Mouse (Mus musculus) T-helper 2 cell (primary cell): Measurements from ENCODE around the gene Gm11273.
"Not testable (repeated sequence)": the region's sequence is repeated elsewhere in the genome, so short reads cannot be mapped to it uniquely, and the experiment has no call there.

ENCODE experiments used
- in situ Hi-C: fragments of 300-600 bp; cut with MboI, MseI; formaldehyde crosslinking; loops from one replicate; pipeline ENCODE4 v1.15.1; 2025; ENCODE audit warnings: high pct_unique_total_duplicates

Gene Gm11273

GRCm38 (mm10) chr13:21501182-21501581 lies at the start of gene Gm11273:
Gene Gm11273 (minus strand): TSS chr13:21501418.
- in situ Hi-C loops = not testable (repeated sequence)

GRCm38 (mm10) chr13:21550416-21551110 lies 49.3 kb upstream of the Gm11273 start:
- in situ Hi-C loops = no loop called here

- in situ Hi-C loops = no loop called here
Measured at GRCm38 (mm10) chr13:21549487-21549886, 48.3 kb upstream of the Gm11273 start.

GRCm38 (mm10) chr13:21542708-21543107 lies 41.5 kb upstream of the Gm11273 start, which contains the start of gene Olfr1366:
Gene Olfr1366 (minus strand): TSS chr13:21542808.
- in situ Hi-C loops = no loop called here

- in situ Hi-C loops = no loop called here
Measured at GRCm38 (mm10) chr13:21530781-21531201, 29.6 kb upstream of the Gm11273 start, which contains the start of gene Zkscan8. Gene Zkscan8 (minus strand): TSS chr13:21531120.

GRCm38 (mm10) chr13:21530136-21530535 lies 28.9 kb upstream of the Gm11273 start:
- in situ Hi-C loops = no loop called here

- in situ Hi-C loops = no loop called here
Measured at GRCm38 (mm10) chr13:21506221-21506649, 5.0 kb upstream of the Gm11273 start.

- in situ Hi-C loops = no loop called here
Measured at GRCm38 (mm10) chr13:21502296-21502695, 1.1 kb upstream of the Gm11273 start.

- in situ Hi-C loops = no loop called here
Measured at GRCm38 (mm10) chr13:21495080-21495479, 6.1 kb downstream of the Gm11273 start, which contains the start of gene AK157302. Gene AK157302 (plus strand): TSS chr13:21495223.

- in situ Hi-C loops = no loop called here
Measured at GRCm38 (mm10) chr13:21492847-21493246, 8.4 kb downstream of the Gm11273 start.

- in situ Hi-C loops = no loop called here
Measured at GRCm38 (mm10) chr13:21486881-21487280, 14.3 kb downstream of the Gm11273 start.

GRCm38 (mm10) chr13:21478759-21479670 lies 22.2 kb downstream of the Gm11273 start, which contains the start of the genes Zkscan4 and Gm10065:
Gene Zkscan4 (plus strand): TSS chr13:21478907.
Gene Gm10065 (minus strand): TSS chr13:21479441.
- in situ Hi-C loops = not testable (repeated sequence)

GRCm38 (mm10) chr13:21472427-21472826 lies 28.8 kb downstream of the Gm11273 start:
- in situ Hi-C loops = no loop called here

GRCm38 (mm10) chr13:21469097-21469496 lies 32.1 kb downstream of the Gm11273 start:
- in situ Hi-C loops = no loop called here

- in situ Hi-C loops = no loop called here
Measured at GRCm38 (mm10) chr13:21468061-21469019, 32.9 kb downstream of the Gm11273 start, which contains the start of gene Nkapl. Gene Nkapl (minus strand): TSS chr13:21468509.

- in situ Hi-C loops = no loop called here
Measured at GRCm38 (mm10) chr13:21467336-21467735, 33.9 kb downstream of the Gm11273 start.

- in situ Hi-C loops = not testable (repeated sequence)
Measured at GRCm38 (mm10) chr13:21462516-21462915, 38.7 kb downstream of the Gm11273 start.

GRCm38 (mm10) chr13:21456347-21456746 lies 44.9 kb downstream of the Gm11273 start:
- in situ Hi-C loops = no loop called here

GRCm38 (mm10) chr13:21454133-21454532 lies 47.1 kb downstream of the Gm11273 start:
- in situ Hi-C loops = no loop called here

- in situ Hi-C loops = no loop called here
Measured at GRCm38 (mm10) chr13:21453449-21453848, 47.8 kb downstream of the Gm11273 start, which contains the start of gene Zscan26. Gene Zscan26 (minus strand): TSS chr13:21453730.

- in situ Hi-C loops = no loop called here
Measured at GRCm38 (mm10) chr13:21453042-21453441, 48.2 kb downstream of the Gm11273 start.
